Mouse (Mus musculus): ENCODE results near the gene Dvl3.

- TF ChIP-seq POLR2A (IDR thresholded peaks at IDR 0.05; ENCODE audit: low read depth, low read length) = no peak
- TF ChIP-seq CTCF (IDR thresholded peaks at IDR 0.05; ENCODE audit: extremely low read depth, insufficient read length, insufficient replicate concordance, low read depth, low read length) = no peak
Observed at GRCm38 (mm10) chr16:20475335-20475734, 41.4 kb upstream of the Dvl3 start.

Data from small intestine, adult 2 months (tissue).